Mouse (Mus musculus): ENCODE results near the gene Hsf5.

Gene Hsf5

GRCm38 (mm10) chr11:87590841-87591525, 26.0 kb upstream of the Hsf5 start:
- peak; percentile 35 for DNase-seq (ENCODE audit: low read depth, low spot score)

GRCm38 (mm10) chr11:87591526-87592353, 25.2 kb upstream of the Hsf5 start, which contains the start of gene Mtmr4:
TSS of gene Mtmr4 (plus strand) at chr11:87592162.
- peak; percentile 97 for DNase-seq (ENCODE audit: low read depth, low spot score)

- DNase-seq (ENCODE audit: low read depth, low spot score): no peak
Measured at GRCm38 (mm10) chr11:87592354-87592695, 24.6 kb upstream of the Hsf5 start.

- DNase-seq (ENCODE audit: low read depth, low spot score): peak; percentile 22
Measured at GRCm38 (mm10) chr11:87592713-87593598, 24.0 kb upstream of the Hsf5 start.

GRCm38 (mm10) chr11:87595327-87595841, 21.6 kb upstream of the Hsf5 start:
- DNase-seq (ENCODE audit: low read depth, low spot score): peak; percentile 72

- DNase-seq (ENCODE audit: low read depth, low spot score): no peak
Measured at GRCm38 (mm10) chr11:87595976-87596375, 21.0 kb upstream of the Hsf5 start.

- DNase-seq (ENCODE audit: low read depth, low spot score): no peak
Measured at GRCm38 (mm10) chr11:87596492-87596891, 20.5 kb upstream of the Hsf5 start.

- DNase-seq (ENCODE audit: low read depth, low spot score): no peak
Measured at GRCm38 (mm10) chr11:87597061-87597460, 19.9 kb upstream of the Hsf5 start.

- DNase-seq (ENCODE audit: low read depth, low spot score): no peak
Measured at GRCm38 (mm10) chr11:87599395-87600089, 17.4 kb upstream of the Hsf5 start.

GRCm38 (mm10) chr11:87600322-87600853, 16.6 kb upstream of the Hsf5 start:
- no peak for DNase-seq (ENCODE audit: low read depth, low spot score)

GRCm38 (mm10) chr11:87602234-87602633, 14.7 kb upstream of the Hsf5 start:
- DNase-seq (ENCODE audit: low read depth, low spot score): no peak

- no peak for DNase-seq (ENCODE audit: low read depth, low spot score)
Measured at GRCm38 (mm10) chr11:87603571-87603970, 13.4 kb upstream of the Hsf5 start.

GRCm38 (mm10) chr11:87609264-87609663, 7.7 kb upstream of the Hsf5 start:
- no peak for DNase-seq (ENCODE audit: low read depth, low spot score)

GRCm38 (mm10) chr11:87611547-87611946, 5.4 kb upstream of the Hsf5 start:
- no peak for DNase-seq (ENCODE audit: low read depth, low spot score)

GRCm38 (mm10) chr11:87613972-87614371, 3.0 kb upstream of the Hsf5 start:
- DNase-seq (ENCODE audit: low read depth, low spot score): no peak

GRCm38 (mm10) chr11:87615551-87615950, 1.4 kb upstream of the Hsf5 start:
- DNase-seq (ENCODE audit: low read depth, low spot score): no peak

- DNase-seq (ENCODE audit: low read depth, low spot score): no peak
Measured at GRCm38 (mm10) chr11:87615952-87616351, 1.0 kb upstream of the Hsf5 start.

- no peak for DNase-seq (ENCODE audit: low read depth, low spot score)
Measured at GRCm38 (mm10) chr11:87617606-87618005, 642 bp downstream of the Hsf5 start.

- DNase-seq (ENCODE audit: low read depth, low spot score): no peak
Measured at GRCm38 (mm10) chr11:87623160-87623559, 6.2 kb downstream of the Hsf5 start.

- DNase-seq (ENCODE audit: low read depth, low spot score): no peak
Measured at GRCm38 (mm10) chr11:87629859-87630258, 12.9 kb downstream of the Hsf5 start.

GRCm38 (mm10) chr11:87638793-87639192, 21.8 kb downstream of the Hsf5 start:
- DNase-seq (ENCODE audit: low read depth, low spot score): no peak
